In genomic region chr7:97491157-97491556, GRCm38 (mm10) we compare ENCODE assay signal across 15 mouse cellular contexts.
"Had no signal": no experiment of that assay in that cellular context is flagged by ENCODE, and none has a peak within 500 bp of the region (broad histone marks: within the 10 kb centered on the region; RNA-seq: fewer than 3 reads in every experiment).

No protein-coding gene starts in this region.

- DNase-seq: kidney, postnatal 14 days; lung, embryonic 14.5 days; lung, postnatal 10 days; lung, postnatal 4 days; midbrain, embryonic 14.5 days; right cerebral cortex, adult 18-20 months; right cerebral cortex, postnatal 25 days; thymus, postnatal 4 days had no signal

- H3K9me3 ChIP-seq: kidney, embryonic 15.5 days; limb, embryonic 12.5 days; neural tube, embryonic 15.5 days had no signal

- H3K4me1 ChIP-seq: kidney, embryonic 15.5 days; limb, embryonic 12.5 days; midbrain, embryonic 10.5 days; neural tube, embryonic 15.5 days had no signal

- H3K27ac ChIP-seq: kidney, embryonic 15.5 days; left cerebral cortex, adult 2 months; limb, embryonic 12.5 days; liver, embryonic 14.5 days; midbrain, embryonic 10.5 days; neural tube, embryonic 15.5 days had no signal

- H3K9ac ChIP-seq: kidney, embryonic 15.5 days; limb, embryonic 12.5 days; liver, embryonic 14.5 days; lung, embryonic 14.5 days; neural tube, embryonic 15.5 days had no signal

- H3K4me3 ChIP-seq: kidney, embryonic 15.5 days; left cerebral cortex, adult 2 months; limb, embryonic 12.5 days; midbrain, embryonic 10.5 days; myocyte; neural tube, embryonic 15.5 days had no signal
